Mouse (Mus musculus) left cerebral cortex, postnatal 4 days (tissue): Measurements from ENCODE around the gene Smarca2. TPM values are rescaled to one million over a fixed set of nuclear protein-coding genes. Genes with fewer than 3 reads are reported as not detected.
A peak's percentile ranks its signal among the peaks of the same experiment; 100 is the strongest.

Source experiments
- DNase-seq: peaks from one replicate; pipeline ENCODE4 v3.0.0-alpha.2; 2022
- intact Hi-C: fragments of 180-260 bp; cut with DNase I; formaldehyde crosslinking; loops from one replicate; pipeline ENCODE4 v1.15.1; 2025
- total RNA-seq, 2 experiments: library from RNA; stranded (reverse); gene quantifications; 2 replicates each; pipeline ENCODE4 v1.2.3; 2021

The Smarca2 gene
- total RNA-seq, 2 experiments from 2014 or later = 222 to 231 TPM

DNA sequence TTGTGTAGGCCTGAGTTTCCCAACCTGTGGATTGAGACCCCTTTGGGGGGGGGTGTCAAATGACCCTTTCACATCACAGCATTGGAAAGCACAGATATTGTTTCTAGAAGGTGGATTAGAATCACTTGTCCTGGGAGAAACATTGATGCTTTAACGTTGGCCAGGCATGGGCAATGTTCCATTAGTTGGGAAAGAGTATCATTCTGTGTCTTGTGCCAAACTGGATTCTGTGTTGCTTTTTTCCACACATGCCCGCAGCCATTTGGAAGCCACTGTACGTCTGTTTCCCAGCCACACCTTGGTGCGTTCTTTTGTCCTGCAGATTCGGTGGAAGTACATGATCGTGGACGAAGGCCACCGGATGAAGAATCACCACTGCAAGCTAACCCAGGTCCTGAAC is 76.7 kb downstream of the Smarca2 start:
- no peak for DNase-seq
- intact Hi-C loops = no loop called here

DNA sequence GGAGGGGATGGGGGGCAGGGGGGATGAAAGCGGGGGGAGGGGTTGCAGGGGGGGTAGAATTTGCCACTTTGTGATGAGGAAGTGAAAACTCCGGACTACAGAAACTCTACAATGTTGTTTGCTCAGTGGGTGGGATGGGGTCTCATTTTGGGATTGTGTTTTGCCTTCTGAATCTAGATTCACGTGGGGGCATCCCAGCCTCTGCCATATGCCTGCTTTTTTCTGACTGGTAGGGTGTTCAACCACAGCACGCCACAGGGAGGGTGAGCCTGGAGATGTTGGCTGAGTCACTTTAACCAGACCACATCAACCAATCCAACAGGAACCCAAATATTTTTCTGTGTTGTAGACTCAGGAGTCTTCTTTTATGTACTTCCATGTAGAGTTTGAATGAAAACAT is 77.3 kb downstream of the Smarca2 start:
- DNase-seq = no peak
- intact Hi-C loops = no loop called here

DNA sequence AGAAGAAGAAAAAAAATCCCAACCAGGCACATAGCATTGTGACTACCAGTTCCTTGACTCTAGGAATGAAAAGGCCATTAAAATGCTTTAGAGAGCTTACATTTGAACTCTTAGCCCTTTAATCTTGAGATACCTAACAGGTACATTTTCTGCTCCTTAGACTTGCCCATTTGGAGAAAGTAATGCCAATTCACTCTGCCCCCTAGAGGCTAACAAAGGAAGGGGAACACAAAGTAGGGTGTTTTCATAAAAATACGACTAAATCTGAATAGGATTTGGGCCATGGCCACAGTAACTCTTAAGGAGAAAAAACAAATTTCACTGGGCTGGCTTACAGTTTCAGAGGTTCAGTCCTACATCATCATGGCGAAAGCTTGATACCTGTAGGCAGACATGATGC is 77.9 kb downstream of the Smarca2 start:
- intact Hi-C loops = no loop called here
- DNase-seq = no peak

DNA sequence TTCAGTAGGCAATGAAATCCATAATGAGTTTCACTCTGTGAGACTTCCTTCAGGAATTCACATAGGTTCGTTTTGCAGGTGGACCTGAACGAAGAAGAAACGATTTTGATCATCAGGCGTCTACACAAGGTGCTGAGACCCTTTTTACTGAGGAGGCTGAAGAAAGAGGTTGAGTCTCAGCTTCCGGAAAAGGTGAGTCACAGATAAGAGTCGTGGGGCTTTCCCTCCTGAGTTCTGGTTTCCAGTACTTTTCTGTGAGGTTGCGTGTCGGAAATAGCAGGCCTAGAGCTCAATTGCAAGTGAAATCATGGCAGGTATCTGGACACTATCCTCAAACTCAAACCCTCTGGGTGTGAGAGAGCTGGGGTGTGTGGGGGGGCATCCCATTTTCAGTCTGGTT is 78.9 kb downstream of the Smarca2 start:
- DNase-seq = no peak
- intact Hi-C loops = no loop called here

DNA sequence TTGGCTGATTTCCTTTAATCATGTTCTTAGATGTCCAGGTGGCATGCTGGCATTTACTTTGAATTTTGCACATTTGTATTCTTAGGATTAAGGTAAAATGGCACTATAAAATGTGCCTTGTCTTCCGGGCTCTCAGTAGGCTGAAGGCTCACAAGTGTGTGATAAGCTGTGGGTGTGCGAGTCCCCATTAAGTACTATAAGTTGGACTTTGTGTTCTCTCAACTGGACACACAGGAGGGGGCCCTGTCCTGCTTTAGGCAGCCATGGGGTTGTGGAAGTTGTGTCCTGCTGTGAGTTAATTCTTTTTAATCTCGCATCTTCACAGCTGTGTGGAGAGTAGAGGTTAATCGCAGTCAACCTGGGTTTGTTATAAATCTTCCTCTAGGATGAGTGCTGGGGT is 85.7 kb downstream of the Smarca2 start:
- no peak for DNase-seq
- intact Hi-C loops = no loop called here

DNA sequence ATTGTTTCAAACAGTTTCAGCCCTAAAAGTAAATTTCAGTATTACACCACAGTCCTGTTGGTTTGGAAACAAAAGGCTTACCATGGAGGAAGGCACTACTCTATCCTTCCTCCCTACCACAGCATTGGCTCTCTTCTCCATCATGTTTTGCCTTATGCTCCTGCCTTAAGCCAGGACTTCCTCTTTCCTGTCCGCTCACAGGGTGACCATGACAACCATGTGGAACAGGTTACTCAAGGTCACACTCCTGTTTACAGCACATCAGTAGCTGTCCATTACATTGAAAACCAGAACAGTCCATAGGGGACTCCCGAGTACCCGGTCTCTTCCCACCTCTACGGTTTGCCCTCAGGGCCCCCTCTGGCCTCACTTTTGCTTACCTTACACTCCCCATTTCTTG is 92.3 kb downstream of the Smarca2 start:
- DNase-seq = no peak
- intact Hi-C loops = no loop called here

DNA sequence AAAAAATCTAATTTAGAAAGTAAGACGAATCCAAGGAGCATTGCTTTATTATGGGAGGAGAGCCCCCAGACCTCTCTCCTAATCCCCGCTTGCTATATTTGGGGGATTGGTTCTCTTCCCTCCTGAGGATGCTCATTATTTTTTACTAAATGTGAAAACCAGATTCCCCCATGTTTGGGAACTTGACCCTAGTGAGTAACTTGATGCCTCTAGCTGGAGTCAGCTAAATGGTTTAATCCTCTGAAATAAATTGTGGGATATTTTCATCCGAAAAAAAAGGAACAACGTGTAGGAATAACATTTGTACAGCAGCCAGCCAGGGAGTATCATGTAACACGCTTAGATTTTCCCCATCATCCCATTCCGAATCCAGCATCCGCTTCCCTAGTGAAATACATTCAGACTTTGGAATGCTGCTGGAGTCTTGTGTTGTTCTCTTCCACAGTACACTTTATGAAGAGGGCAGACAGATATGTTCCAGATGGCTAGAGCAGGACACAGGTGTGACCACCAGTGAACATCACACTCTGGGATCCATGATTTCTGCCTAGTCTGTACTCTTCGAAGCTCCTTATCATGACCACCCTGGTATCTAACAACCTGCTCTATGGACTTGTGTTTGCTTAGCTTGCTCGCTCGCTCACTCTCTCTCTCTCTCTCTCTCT is 99.8 kb downstream of the Smarca2 start:
- no peak for DNase-seq
- intact Hi-C loops = no loop called here

DNA sequence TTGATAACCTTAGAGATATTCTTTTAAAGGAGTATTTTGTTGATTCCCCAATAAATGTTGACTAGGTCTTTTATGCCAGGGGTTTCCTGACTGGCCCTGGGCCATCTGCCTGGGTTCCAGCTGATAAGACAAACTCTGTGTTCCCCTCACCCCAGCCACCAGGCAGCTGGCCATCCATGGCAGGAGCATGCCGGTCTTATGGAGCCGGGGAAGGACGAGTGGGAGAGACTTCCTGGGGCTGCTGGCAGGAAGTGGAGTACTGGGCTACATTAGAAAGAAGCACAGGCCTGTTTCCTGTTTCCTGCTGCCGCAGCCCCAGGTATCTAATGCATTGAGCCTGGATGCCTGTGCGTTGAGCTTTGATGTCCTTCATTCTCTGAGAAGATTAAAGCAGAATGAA is 102.1 kb downstream of the Smarca2 start:
- intact Hi-C loops = no loop called here
- no peak for DNase-seq

DNA sequence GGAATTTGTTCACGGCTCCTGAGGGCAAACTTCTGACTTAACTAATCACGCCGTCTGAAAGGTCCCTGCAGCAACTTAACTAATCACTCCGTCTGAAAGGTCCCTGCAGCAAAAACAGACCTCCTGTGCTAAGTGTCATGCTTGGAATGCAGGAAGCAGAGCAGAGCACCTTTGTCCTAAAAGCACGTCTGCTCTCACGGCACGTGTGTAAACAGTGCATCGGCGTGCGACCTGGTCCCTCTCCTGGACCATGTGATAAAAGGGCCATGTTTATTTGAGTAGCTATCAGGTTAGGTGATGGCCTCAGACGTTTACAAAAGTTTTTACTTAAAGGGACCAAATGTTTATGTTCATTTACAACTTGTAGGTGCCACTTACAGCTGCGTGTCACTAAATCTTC is 104.2 kb downstream of the Smarca2 start:
- intact Hi-C loops = no loop called here
- DNase-seq = no peak

DNA sequence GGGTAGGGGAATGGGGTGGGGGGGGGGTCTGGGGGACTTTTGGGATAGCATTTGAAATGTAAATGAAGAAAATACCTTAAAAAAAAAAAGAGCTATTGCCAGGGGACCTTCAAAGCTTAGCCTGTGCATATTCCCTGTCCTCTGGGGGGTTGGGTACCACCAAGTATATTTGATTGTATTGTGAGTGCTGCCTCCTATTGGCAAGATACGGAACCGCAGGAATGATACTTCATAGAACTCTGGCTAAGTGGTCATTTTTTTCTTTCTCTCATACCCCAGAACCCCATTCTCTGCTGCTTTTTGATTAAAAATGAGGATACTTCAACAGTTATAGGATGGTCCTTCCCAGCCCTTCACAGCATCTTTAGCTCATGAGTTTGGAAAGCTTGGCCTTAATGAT is 106.4 kb downstream of the Smarca2 start:
- intact Hi-C loops = no loop called here
- DNase-seq = no peak

DNA sequence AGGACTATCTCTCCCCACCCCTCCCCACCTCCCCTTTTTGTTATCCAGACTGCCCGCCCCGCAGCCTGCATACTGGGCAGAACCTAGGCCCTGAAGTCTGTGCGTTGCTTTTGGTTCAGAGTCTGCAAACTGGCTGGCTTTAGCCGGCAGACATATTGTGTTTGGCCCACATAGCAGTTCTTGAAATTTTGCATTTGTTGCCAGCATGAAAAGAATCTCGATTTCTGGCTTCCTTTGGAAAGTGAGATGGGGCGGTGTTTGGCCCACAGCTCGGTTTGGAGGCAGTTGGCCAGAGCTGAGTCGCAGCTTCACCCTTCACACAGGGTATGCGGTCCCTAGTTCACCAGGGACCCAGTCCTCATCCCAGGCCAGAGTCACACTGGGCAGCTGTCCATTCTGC is 111.4 kb downstream of the Smarca2 start:
- intact Hi-C loops = no loop called here
- DNase-seq = peak; percentile 33

DNA sequence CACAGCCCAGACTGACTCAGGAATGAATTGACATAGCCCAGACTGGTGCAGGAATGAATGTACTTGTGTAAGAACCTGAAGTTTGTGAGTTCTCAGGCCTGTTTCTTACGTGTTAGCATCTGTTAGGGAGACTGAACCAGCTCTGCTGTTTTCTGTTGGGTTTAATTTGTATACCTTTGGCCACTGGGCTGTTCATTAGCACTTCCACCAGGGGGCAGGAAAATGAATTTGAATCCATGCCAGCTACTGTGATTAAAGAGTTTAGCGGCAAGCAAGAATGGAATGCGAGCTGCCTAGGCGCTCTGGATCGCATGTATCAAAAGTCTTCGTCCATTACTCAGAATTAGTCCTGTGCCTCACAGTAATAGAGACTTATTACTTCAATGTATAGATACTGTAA is 113.4 kb downstream of the Smarca2 start:
- intact Hi-C loops = no loop called here
- peak; percentile 71 for DNase-seq

DNA sequence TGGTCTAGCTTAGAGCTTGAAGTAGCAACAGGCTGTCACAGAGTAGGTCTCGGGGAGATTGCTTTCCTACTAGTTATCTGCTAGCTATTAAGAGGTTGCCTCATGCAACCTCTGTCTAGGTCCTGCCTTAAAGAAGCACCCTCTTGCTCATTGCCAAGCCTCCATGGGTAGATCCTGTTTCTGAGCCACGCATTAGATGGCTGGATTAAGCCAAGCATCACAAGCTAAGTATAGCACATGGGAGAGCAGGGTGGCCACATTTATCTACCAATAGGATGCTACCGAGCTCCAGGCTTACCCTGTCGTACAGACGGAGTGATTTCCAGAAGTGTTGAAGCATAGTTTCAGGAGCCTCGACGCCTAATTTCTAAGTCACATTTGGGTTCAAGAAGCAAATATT is 114.3 kb downstream of the Smarca2 start:
- no peak for DNase-seq
- intact Hi-C loops = no loop called here

DNA sequence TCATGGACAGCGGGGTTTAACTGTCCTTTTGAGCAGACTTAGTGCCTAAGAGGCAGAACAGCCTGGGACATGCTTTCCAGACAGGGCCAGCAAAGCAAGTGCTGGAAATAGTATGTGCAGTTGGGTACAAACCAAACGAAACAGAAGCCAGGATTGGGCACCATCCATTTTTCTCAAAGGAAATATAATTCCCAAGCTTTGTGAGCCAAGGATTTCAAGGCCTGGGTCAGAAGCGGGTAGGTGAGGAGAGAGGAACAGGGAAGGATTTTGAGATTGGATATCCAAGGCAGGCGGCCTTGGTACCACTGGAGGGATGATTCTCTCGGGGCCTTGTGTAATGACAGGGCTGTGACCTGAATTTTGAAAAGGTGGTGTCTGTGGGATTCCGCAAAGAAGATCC is 116.9 kb downstream of the Smarca2 start:
- intact Hi-C loops = no loop called here
- no peak for DNase-seq

DNA sequence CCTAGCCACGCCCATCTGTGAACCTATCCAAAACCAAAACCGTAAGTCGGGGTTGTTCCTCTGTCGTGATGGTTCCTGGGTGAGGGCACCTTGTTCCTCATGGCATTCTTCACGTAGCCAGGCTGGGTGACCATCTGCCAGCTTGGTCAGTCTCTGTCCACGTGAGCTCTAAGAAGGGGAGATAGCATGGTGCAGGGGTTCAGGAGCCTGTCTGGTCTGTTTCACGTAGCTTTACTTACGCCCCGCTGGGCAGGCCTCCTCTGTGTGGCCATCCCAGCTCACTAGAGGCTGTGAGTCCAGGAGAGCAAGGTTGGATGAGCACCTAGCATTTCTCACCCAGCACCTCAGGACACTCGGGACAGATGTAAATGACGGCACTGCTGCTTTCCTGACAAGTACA is 119.0 kb downstream of the Smarca2 start:
- intact Hi-C loops = no loop called here
- no peak for DNase-seq

DNA sequence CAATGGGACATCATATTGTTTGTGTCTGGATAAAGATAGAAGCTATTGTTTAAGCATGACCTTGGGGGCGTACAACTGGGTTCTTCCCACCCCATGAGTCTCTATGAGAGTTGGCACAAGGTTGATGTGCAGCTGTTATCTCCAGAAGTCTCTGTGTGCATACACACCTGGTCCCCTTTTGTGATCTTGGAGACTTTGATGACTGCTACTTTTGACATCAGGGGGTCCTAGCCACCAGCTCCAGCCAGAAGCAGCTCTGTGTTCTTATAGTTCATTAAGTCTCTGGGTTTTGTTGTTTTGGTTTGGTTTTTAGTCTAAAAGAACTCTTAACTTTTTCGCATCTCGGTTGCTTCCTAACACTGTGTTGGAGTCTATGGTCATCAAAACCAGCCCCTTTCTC is 119.8 kb downstream of the Smarca2 start:
- intact Hi-C loops = no loop called here
- DNase-seq = no peak

DNA sequence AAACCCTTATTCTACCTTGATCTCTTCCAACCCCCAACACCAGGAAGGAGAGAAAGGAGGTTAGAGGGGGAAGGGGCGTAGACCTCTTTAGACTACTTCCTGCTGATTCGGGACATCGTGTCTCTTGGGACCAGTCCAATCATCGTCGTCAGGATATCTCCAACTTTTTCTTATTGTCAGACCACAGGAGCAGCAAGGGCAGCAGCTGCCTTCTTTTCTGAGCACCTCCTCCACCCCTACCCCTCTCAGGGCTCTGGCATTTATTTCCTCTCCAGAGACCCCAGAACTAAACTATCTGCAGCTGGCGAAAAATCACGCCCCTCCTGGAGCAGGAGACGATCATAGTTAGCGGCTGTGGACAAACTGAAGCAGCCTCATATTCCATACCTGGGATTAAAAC is 122.9 kb downstream of the Smarca2 start:
- DNase-seq = no peak
- intact Hi-C loops = no loop called here

DNA sequence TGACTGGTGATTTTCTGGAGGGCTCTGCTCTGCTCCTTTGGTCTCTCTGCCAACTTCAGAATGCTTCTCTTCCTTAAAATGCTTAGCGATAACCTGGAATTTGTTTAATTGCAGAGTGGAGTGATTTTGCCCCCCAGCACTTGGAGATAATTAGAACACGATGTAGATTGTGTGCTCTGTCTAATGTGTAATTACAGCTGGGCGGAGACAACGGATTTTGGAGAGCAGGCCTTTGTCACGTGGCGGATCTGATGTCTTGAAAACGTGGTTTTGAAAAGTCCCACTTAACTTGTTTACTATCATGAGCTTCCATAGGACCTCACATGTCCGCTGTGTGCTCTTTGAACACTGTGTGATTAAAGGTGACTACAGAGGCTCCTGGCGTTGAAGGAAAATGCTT is 125.6 kb downstream of the Smarca2 start:
- no peak for DNase-seq
- intact Hi-C loops = loop anchor here (5.0 kb wide), 1 partner anchor 692 kb away; no protein-coding TSS in a partner anchor

DNA sequence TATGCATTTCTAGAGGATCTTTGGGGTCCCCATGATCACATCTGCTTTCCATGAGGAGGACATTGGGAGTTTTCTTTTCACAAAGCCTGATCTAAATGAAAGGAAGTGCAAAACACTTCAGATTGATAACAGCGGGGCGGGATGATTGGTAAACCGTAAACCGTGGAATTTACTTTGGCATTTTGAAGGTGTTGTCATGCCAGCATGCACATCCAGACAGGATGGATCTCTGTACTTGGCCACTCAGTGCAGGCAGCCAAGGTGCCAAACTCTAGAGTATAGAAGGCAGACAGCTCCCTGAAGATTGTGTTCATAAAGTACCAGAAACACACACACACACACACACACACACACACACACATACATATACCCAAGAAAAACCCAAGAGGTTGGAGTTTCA is 126.3 kb downstream of the Smarca2 start:
- intact Hi-C loops = loop anchor here (5.0 kb wide), 1 partner anchor 691 kb away; no protein-coding TSS in a partner anchor
- DNase-seq = no peak

DNA sequence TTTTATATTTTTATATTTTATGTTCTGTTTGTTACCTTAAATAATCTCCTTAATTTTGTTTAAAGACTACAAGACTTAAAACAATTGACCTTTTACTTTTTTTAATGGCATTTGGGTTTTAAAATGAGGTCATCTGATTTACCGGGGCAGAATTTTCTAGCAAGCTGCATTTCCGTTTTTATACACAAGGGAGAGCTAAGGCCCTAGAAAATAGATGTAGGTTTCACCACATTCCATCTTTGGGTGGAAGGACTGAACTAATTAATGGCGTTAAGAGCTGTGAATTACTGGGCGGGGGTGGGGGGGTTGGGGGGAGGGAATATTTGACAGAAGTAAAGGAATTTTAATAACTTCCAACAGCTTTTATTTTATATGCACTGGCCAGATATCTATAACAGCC is 127.0 kb downstream of the Smarca2 start:
- intact Hi-C loops = loop anchor here (5.0 kb wide), 1 partner anchor 690 kb away; no protein-coding TSS in a partner anchor
- no peak for DNase-seq

DNA sequence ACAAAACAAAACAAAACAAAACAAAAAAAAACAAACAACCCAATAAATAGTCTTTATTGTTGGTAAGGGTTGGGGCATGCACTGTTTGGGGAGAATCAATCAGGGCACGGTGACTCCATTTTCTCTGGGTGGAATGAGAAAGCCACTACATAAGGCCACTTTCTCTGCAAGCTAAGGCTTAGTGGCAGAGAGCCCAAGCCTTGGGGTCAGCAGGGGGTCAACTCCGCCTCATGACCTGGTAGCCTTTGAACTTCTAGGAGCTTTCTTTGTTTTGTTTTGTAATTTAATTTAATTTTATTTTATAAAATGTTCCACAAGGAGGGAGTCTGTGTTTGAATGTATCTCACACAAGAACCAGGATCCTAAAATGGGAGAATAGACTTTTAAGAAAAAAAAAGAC is 128.2 kb downstream of the Smarca2 start:
- intact Hi-C loops = loop anchor here (5.0 kb wide), 1 partner anchor 689 kb away; no protein-coding TSS in a partner anchor
- DNase-seq = no peak

DNA sequence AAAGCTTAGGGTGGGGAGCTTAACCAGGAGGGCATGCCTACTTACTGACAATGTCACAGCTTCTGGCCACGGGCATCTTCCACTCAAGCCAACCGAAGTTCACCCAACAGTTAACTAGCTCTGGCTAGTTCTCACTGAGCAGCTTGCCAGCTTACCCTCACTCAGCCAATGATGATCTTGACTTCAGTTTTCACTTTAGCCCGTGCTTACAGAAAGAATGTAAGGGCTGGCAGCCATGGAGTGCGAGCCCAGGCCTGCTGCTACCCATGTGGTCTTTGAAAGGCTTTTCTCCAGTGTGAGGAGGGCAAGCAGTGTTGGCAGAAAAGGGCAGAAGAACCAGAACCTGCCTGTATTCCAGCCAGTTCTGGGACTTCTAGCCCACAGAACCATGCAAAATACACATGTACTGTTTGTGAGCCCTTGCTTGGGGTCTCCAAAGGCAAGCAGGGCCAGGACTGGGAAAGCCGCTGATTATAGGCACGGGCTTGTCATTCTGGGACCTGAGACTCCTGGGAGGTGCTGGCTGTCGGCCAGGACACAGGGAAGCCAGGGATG is 128.8 kb downstream of the Smarca2 start:
- no peak for DNase-seq
- intact Hi-C loops = loop anchor here (5.0 kb wide), 1 partner anchor 689 kb away; no protein-coding TSS in a partner anchor

DNA sequence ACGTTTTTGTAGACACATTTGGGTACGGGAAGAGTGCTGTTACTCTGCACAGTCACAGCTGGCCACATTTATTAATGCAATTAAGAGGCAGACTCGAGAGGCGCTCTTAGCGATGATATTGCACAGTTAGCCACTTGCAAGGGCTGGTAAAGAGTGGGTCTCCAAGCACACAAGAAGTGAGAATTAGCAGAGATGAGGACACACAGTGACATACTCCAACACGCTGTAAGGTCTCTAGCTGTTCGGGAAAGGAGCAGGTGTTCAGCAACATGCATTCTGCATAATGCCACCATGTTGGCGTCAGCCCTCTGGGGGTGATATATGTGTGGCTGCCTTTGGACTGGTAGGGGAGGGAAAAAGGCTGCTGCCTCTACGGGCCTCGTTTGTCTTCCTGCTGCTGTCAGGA is 129.9 kb downstream of the Smarca2 start:
- intact Hi-C loops = loop anchor here (5.0 kb wide), 1 partner anchor 688 kb away; no protein-coding TSS in a partner anchor
- DNase-seq = no peak
